Mouse (Mus musculus): ENCODE measurements at regions not wholly inside any gene's neighbourhood (a gene's known extent, or its start where the extent isn't known, plus 50 kb on each side); places are given as distances from the start of the nearest gene placed in this dataset.

DNA sequence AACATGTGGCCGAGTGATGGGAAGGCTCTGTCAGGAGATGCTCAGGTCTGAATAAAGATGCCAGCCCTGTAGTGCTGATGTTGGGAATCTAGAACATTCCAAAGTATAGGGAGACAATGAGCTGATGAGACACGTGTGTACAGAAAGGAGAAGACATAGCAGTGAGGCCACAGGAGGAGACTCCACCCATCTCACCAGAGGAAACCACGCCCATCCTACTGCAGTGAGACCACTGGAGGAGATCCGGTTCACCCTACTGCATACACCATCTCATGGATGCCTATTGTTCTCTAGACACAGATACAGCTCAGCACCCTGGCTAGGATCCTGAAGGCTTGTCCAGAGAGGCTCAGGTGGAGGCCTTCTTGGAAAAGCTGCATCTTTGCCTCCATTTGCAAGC is 120.6 kb upstream of the Runx1 start:
- DNase-seq (ENCODE audit: inconsistent age in 2 of 2, low spot score in 1 of 2): no peak

DNA sequence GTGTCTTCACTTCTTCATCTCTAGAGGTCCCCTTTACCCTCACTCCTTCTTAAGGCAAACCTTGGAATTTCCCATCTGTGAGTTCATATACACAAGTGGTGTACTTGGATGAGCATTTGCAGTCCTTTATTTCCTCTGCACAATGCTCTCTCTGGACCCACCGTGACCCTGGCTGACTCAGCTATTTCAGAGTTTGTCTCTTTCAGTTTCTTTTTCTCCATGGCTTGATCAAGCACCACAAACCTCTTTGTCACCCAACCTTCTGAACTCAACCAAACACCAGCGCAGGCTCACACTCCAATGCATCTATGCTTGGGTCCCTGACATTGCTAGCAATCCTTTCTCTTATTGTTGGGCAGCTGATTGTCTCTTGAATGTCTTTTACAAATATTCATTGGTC is 118.0 kb upstream of the Runx1 start:
- no peak for DNase-seq (ENCODE audit: inconsistent age in 2 of 2, low spot score in 1 of 2)

- no peak for DNase-seq (ENCODE audit: inconsistent age in 2 of 2, low spot score in 1 of 2)
These were observed 113.7 kb upstream of the Runx1 start for GRCm38 (mm10) chr16:92939618-92940017.

GRCm38 (mm10) chr16:92935848-92936535 is 110.0 kb upstream of the Runx1 start:
- DNase-seq (ENCODE audit: inconsistent age in 2 of 2, low spot score in 1 of 2): no peak

GRCm38 (mm10) chr16:92930103-92930502 is 104.2 kb upstream of the Runx1 start:
- no peak for DNase-seq (ENCODE audit: inconsistent age in 2 of 2, low spot score in 1 of 2)

- no peak for DNase-seq (ENCODE audit: inconsistent age in 2 of 2, low spot score in 1 of 2)
These were observed 102.3 kb upstream of the Runx1 start for GRCm38 (mm10) chr16:92928201-92928600.

DNA sequence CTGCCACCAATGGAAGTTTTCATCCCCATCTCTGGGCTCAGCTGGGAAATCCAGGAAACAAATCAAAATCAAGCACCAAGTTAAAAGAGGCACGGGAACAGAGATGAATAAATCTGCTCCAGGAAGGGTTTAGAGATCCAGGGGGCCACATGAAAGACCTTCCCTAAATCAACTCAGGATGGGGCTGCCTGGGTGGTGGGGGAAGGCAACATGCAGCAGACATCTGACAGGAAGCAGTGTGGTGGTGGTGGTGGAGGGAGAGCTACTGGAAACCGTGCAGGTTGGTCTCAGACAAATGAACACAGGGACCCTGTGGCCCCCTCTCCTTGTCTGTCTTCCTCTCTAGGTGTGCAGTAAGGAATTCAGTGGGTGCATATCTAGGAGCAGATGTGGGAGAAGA is 101.7 kb upstream of the Runx1 start:
- no peak for DNase-seq (ENCODE audit: inconsistent age in 2 of 2, low spot score in 1 of 2)

- no peak for DNase-seq (ENCODE audit: inconsistent age in 2 of 2, low spot score in 1 of 2)
These were observed 100.9 kb upstream of the Runx1 start for GRCm38 (mm10) chr16:92926853-92927252.

- no peak for DNase-seq (ENCODE audit: inconsistent age in 2 of 2, low spot score in 1 of 2)
These were observed 95.0 kb upstream of the Runx1 start for GRCm38 (mm10) chr16:92920947-92921346.

- no peak for DNase-seq (ENCODE audit: inconsistent age in 2 of 2, low spot score in 1 of 2)
These were observed 91.4 kb upstream of the Runx1 start for GRCm38 (mm10) chr16:92917356-92917755.

DNA sequence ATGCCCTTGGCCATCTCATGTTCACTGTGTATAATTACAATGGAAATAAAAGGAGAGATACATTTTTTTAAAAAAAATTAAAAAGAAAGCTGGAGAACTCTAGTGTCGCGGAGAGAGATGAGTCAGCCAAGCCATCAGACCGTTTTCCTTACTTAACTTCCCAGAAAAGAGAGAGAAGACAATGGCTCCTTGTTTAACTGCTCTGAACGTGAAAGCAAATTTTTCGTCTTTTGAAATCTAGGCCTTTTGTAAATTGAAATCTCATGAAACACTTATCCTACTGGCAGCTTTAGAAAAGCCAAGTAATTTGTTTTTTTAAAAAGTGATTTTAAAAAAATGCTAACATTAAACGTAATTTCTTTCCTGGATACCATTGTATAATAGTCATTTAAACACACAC is 89.7 kb upstream of the Runx1 start:
- DNase-seq (ENCODE audit: inconsistent age in 2 of 2, low spot score in 1 of 2): no peak

- DNase-seq (ENCODE audit: inconsistent age in 2 of 2, low spot score in 1 of 2): no peak
These were observed 80.9 kb upstream of the Runx1 start for GRCm38 (mm10) chr16:92906873-92907272.

DNA sequence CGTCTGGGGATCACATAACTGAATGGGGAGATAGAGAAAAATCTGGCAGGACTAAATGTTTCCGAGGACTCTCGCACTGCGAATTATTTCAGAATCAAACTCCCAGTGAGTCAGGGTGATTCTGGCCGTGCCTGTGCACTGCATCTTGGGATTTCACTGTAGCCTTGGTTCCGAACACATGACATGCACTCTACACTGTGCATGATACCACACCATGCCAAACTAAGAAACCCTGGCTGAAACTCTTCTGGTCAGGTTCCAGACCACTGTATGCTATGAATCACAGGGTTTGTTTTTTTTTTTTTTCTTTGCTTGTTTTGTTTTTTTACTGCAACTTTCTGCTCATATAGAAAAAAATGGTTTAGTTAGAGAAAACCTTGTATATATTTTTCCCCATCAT is 79.7 kb upstream of the Runx1 start:
- DNase-seq (ENCODE audit: inconsistent age in 2 of 2, low spot score in 1 of 2): peak in 1 of 2 experiments; percentile 32

GRCm38 (mm10) chr16:92903892-92904473 is 78.0 kb upstream of the Runx1 start:
- no peak for DNase-seq (ENCODE audit: inconsistent age in 2 of 2, low spot score in 1 of 2)

DNA sequence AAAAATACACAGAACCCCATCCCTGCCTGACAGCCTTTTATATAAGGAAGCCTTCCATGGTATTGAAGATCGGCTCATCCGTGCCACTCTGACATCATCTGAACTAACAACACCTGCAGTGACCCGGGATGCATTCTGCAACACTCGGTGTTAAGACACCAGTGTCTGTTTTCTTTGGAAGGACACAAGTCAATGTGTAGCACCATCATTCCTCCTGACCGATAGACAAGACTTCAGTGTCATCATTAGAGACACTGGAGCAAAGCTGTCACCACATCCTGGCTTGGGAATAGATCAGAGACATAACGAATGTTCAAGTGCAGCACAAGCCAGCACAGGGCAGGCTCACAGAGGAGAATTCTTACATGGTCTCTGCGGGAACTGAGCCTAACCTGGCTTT is 77.5 kb upstream of the Runx1 start:
- no peak for DNase-seq (ENCODE audit: inconsistent age in 2 of 2, low spot score in 1 of 2)

- no peak for DNase-seq (ENCODE audit: inconsistent age in 2 of 2, low spot score in 1 of 2)
These were observed 73.8 kb upstream of the Runx1 start for GRCm38 (mm10) chr16:92899704-92900103.

GRCm38 (mm10) chr16:92891741-92892140 is 65.8 kb upstream of the Runx1 start:
- DNase-seq (ENCODE audit: inconsistent age in 2 of 2, low spot score in 1 of 2): no peak

DNA sequence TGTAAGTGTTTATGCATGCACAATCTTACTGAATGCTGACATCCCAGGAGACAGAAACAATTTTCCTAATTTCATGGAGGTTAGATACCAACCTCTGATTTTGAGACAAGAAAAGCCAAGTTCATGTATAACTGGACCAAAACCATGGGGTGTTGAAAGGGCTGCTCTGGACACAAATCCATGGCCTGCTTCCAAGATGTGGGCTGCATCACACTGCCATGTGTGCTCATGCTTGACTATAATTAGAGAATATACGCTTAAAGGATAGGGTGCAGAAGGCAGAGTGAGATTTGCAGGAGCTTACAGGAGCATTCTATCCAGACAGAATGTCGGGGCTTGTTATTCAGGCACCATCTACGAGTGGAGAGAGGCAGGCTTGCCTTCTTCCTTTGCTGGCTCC is 64.8 kb upstream of the Runx1 start:
- DNase-seq (ENCODE audit: inconsistent age in 2 of 2, low spot score in 1 of 2): no peak

DNA sequence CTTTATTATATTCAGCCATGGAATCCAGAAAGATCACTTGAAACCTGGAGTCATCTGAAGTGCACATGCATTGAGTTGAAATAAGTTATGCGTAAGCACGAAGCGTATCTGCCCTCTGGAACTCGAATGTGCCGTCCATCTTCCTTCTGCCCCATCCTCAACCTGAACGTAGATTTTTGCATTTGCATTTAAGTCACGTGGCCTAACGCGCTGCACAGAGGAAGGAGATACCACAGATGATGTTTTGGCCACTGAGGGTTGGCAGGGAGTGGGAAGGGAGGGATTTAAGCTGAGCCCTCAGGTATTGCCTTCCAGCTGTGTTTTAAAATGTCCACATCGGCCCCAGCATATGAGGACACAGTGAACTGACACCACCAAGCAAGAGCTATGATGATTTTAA is 63.6 kb upstream of the Runx1 start:
- no peak for DNase-seq (ENCODE audit: inconsistent age in 2 of 2, low spot score in 1 of 2)

- DNase-seq (ENCODE audit: inconsistent age in 2 of 2, low spot score in 1 of 2): no peak
These were observed 60.3 kb upstream of the Runx1 start for GRCm38 (mm10) chr16:92886226-92886625.

DNA sequence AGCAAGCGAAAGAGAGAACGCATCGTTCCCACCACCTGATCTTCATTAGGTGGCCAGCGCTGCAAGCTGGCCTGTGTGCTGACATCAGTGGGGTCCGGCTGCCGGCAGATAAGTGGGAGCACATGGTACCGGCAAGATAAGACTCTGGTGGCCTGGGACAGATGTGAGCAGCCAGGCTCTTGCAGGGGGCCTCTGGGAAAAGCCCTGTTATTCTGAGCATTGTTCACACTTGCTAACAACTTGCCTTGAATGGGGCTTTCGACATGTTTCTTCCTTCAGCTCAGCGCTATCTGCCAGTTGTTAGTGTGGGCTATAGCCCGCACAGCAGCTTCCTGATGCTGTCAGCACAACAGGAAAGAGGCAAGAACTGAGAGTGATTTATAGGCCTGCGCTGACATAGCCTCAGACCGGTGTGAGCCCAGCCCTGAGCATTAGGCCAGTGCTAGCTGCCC is 57.9 kb upstream of the Runx1 start:
- peak; percentile 16 to 33 for DNase-seq (ENCODE audit: inconsistent age in 2 of 2, low spot score in 1 of 2)

DNA sequence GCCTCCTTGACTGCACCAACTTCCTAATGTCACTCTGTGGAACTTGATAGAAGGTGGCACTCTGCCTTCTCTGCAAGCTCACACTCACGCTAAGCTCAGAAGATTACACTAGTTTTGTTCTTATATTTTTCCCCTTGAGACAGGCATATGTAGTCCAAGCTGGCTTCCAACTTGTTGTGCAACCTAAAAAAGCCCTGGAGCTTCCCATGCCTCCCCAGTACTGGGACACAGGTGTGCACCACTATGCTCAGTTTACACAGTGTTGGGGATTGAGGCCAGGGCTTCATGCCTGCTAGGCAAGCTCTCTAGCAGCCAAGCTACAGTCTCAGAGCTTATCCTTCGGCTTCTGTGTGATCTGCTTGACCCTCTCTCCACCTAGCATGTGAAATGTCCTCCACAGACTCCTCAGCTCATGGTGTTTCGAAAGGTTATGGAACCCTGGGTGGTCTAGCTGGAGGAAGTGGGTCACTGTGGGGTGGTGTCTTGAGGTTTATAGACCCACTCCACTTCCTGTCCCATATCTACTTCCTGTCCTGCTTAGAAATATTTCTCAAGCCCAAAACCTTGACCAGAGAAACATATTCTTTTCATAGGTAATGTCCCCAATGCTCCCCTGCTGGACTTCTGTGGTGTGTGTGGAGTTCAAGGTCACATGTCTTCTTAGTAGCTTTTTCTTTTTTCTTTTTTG is 54.6 kb upstream of the Runx1 start:
- no peak for DNase-seq (ENCODE audit: inconsistent age in 2 of 2, low spot score in 1 of 2)
